Mouse (Mus musculus) thymus, adult 2 months (tissue): Measurements from ENCODE around the gene Dnah17.

Experiments
- CTCF ChIP-seq: fragments of 200-500 bp; IDR thresholded peaks from 2 replicates; pipeline ENCODE4 v1.5.1; 2012; ENCODE audit warnings: mild to moderate bottlenecking, control low read depth, low read length, moderate library complexity, borderline replicate concordance; ENCODE audit not compliant: control insufficient read depth, poor library complexity, insufficient read depth; ENCODE audit errors: extremely low read depth
- POLR2A ChIP-seq: fragments of 200-500 bp; IDR thresholded peaks from 2 replicates; pipeline ENCODE4 v1.6.1; 2012; ENCODE audit warnings: mild to moderate bottlenecking, low read length, control low read depth, moderate library complexity; ENCODE audit not compliant: control insufficient read depth, poor library complexity, insufficient read depth; ENCODE audit errors: extremely low read depth

DNA sequence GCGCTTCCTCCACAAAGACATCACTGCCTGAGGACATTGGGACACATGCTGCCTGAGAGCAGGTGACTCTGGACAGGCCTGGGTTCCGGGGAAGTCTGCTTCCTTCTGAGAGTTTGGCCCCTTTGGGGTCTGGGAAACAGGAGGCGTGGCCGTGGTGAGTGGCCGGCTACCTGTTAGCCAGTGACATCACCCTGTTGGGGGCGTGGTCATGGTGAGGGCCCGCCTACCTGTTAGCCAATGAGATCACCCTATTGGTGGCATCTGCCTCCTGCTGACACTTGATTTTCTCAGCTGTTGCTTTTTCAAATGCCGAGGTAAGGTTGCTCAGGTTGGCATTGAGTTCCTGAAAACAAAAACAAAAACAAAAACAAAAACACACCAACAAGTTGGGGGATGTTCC lies 80.8 kb downstream of the Dnah17 start:
- TF ChIP-seq CTCF (no peak), POLR2A (no peak)
